Mouse (Mus musculus) midbrain, embryonic 16.5 days (tissue): Measurements from ENCODE around the gene Il1f10. TPM values are rescaled to one million over a fixed set of nuclear protein-coding genes. Genes with fewer than 3 reads are reported as not detected.

Experiments
- ATAC-seq: fragments of 200-750 bp; cut with Nextera tagmentation; 2 replicates; pipeline ENCODE4 v1.8.0; 2017; ENCODE audit warnings: moderate TSS enrichment
- H3K27ac ChIP-seq: fragments of 300-500 bp; sonication (generic); 2 replicates; pipeline ENCODE4 v1.5.1; 2014; ENCODE audit warnings: mild to moderate bottlenecking, low read length, mixed read lengths
- H3K27me3 ChIP-seq: fragments of 300-500 bp; sonication (generic); 2 replicates; pipeline ENCODE4 v1.6.1; 2014; ENCODE audit warnings: low read depth, low read length, mixed read lengths; ENCODE audit not compliant: control insufficient read depth, insufficient read depth
- H3K36me3 ChIP-seq: fragments of 300-500 bp; sonication (generic); 2 replicates; pipeline ENCODE4 v1.6.1; 2014; ENCODE audit warnings: mild to moderate bottlenecking, low read length, moderate library complexity, mixed read lengths; ENCODE audit not compliant: control insufficient read depth, insufficient read depth
- H3K4me1 ChIP-seq: fragments of 300-500 bp; sonication (generic); 2 replicates; pipeline ENCODE4 v1.6.1; 2014; ENCODE audit warnings: mild to moderate bottlenecking, low read length, mixed read lengths; ENCODE audit not compliant: control insufficient read depth, insufficient read depth
- H3K4me2 ChIP-seq: fragments of 300-500 bp; sonication (generic); 2 replicates; pipeline ENCODE4 v1.6.1; 2014; ENCODE audit warnings: mild to moderate bottlenecking, low read length, mixed read lengths
- H3K4me3 ChIP-seq: fragments of 300-500 bp; sonication (generic); 2 replicates; pipeline ENCODE4 v1.5.1; 2014; ENCODE audit warnings: low read depth, mild to moderate bottlenecking, low read length, moderate library complexity, mixed read lengths
- H3K9ac ChIP-seq: fragments of 300-500 bp; sonication (generic); 2 replicates; pipeline ENCODE4 v1.6.1; 2014; ENCODE audit warnings: low read depth, low read length, mixed read lengths
- H3K9me3 ChIP-seq: fragments of 300-500 bp; sonication (generic); replicated peaks from 2 replicates; pipeline ENCODE4 v1.6.1; 2014; ENCODE audit warnings: mild to moderate bottlenecking, low read length, mixed read lengths; ENCODE audit not compliant: control insufficient read depth, poor library complexity, severe bottlenecking
- WGBS: fragments of 180-500 bp; shearing (Covaris S2); extraction: QIAGEN DNeasy Blood & Tissue Kit; methylation state at CpG from one replicate; pipeline ENCODE4 v1.1.7; 2014; 5-methylcytosine and 5-hydroxymethylcytosine counted together
- polyA plus RNA-seq: library from polyadenylated mRNA; unstranded; fragments of >200 nt; fragmentation: Nextera tagmentation; extraction: Ambion mirVana; gene quantifications from 2 replicates; pipeline ENCODE4 v1.2.1, GENCODE M21; 2015

The Il1f10 gene
- polyA plus RNA-seq, result not detected in 2 replicates

- Histone ChIP-seq H3K27ac (no peak within 1 kb of the TSS), H3K4me1 (no peaks in the 10 kb centered on the region), H3K9ac (no peak within 1 kb of the TSS), H3K9me3 (no peaks in the 10 kb centered on the region), H3K4me3 (no peak within 1 kb of the TSS), H3K4me2 (no peak within 1 kb of the TSS), H3K27me3 (no peaks in the 10 kb centered on the region), H3K36me3 (no peaks in the 10 kb centered on the region)
- WGBS, result 85% methylated on average over 5 of the region's 5 CpGs
- ATAC-seq, result no peak
Measured at GRCm38 (mm10) chr2:24290896-24291295, at the start of gene Il1f10. Gene Il1f10, plus strand, starts transcription at chr2:24291196.

GRCm38 (mm10) chr2:24267503-24267902, 23.5 kb upstream of the Il1f10 start:
- H3K27ac ChIP-seq, result no peak overlapping the region
- no peaks in the 10 kb centered on the region for H3K27me3 ChIP-seq
- H3K9ac ChIP-seq, result no peak overlapping the region
- H3K4me1 ChIP-seq, result no peaks in the 10 kb centered on the region
- H3K4me3 ChIP-seq, result no peak overlapping the region
- ATAC-seq, result no peak
- no peaks in the 10 kb centered on the region for H3K9me3 ChIP-seq
- 83% methylated on average over 1 of the region's 1 CpGs for WGBS
- no peaks in the 10 kb centered on the region for H3K36me3 ChIP-seq
- H3K4me2 ChIP-seq, result no peak overlapping the region

- Histone ChIP-seq H3K9ac (no peak overlapping the region), H3K4me3 (no peak overlapping the region), H3K36me3 (no peaks in the 10 kb centered on the region)
Measured at GRCm38 (mm10) chr2:24273619-24274018, 17.4 kb upstream of the Il1f10 start.

GRCm38 (mm10) chr2:24275146-24275545, 15.8 kb upstream of the Il1f10 start:
- no peaks in the 10 kb centered on the region for H3K4me1 ChIP-seq
- H3K27ac ChIP-seq, result no peak overlapping the region
- H3K4me3 ChIP-seq, result no peak overlapping the region
- H3K27me3 ChIP-seq, result no peaks in the 10 kb centered on the region
- no peak overlapping the region for H3K9ac ChIP-seq
- H3K9me3 ChIP-seq, result no peaks in the 10 kb centered on the region
- no peaks in the 10 kb centered on the region for H3K36me3 ChIP-seq
- H3K4me2 ChIP-seq, result no peak overlapping the region
- WGBS, result 13% methylated on average over 1 of the region's 1 CpGs
- no peak for ATAC-seq

More at GRCm38 (mm10) chr2:24273619-24274018, 17.4 kb upstream of the Il1f10 start:
- Histone ChIP-seq H3K27me3 (no peaks in the 10 kb centered on the region), H3K9me3 (no peaks in the 10 kb centered on the region), H3K4me1 (no peaks in the 10 kb centered on the region), H3K27ac (no peak overlapping the region), H3K4me2 (no peak overlapping the region)
- WGBS, result 87% methylated on average over 2 of the region's 2 CpGs
- no peak for ATAC-seq

GRCm38 (mm10) chr2:24276654-24277053, 14.3 kb upstream of the Il1f10 start, which contains the start of gene Il1f5:
Gene Il1f5, plus strand, starts transcription at chr2:24276954.
- no peak within 1 kb of the TSS for H3K4me3 ChIP-seq
- H3K4me1 ChIP-seq, result no peaks in the 10 kb centered on the region
- H3K27ac ChIP-seq, result no peak within 1 kb of the TSS
- no peaks in the 10 kb centered on the region for H3K27me3 ChIP-seq
- ATAC-seq, result no peak
- no peaks in the 10 kb centered on the region for H3K9me3 ChIP-seq
- no peaks in the 10 kb centered on the region for H3K36me3 ChIP-seq
- H3K9ac ChIP-seq, result no peak within 1 kb of the TSS
- H3K4me2 ChIP-seq, result no peak within 1 kb of the TSS

- Histone ChIP-seq H3K4me3 (no peak overlapping the region), H3K9me3 (no peaks in the 10 kb centered on the region), H3K27me3 (no peaks in the 10 kb centered on the region), H3K27ac (no peak overlapping the region), H3K4me2 (no peak overlapping the region), H3K9ac (no peak overlapping the region), H3K36me3 (no peaks in the 10 kb centered on the region), H3K4me1 (no peaks in the 10 kb centered on the region)
- ATAC-seq, result no peak
- 78% methylated on average over 1 of the region's 1 CpGs for WGBS
Measured at GRCm38 (mm10) chr2:24294616-24295015, 3.6 kb downstream of the Il1f10 start.

- WGBS, result 10% methylated on average over 3 of the region's 3 CpGs
- Histone ChIP-seq H3K36me3 (no peaks in the 10 kb centered on the region), H3K27me3 (no peaks in the 10 kb centered on the region), H3K9me3 (no peaks in the 10 kb centered on the region), H3K4me1 (no peaks in the 10 kb centered on the region), H3K4me3 (no peak overlapping the region), H3K27ac (no peak overlapping the region), H3K4me2 (no peak overlapping the region), H3K9ac (no peak overlapping the region)
- ATAC-seq, result peak; percentile 66
Measured at GRCm38 (mm10) chr2:24296837-24297236, 5.8 kb downstream of the Il1f10 start.

GRCm38 (mm10) chr2:24311302-24312001, 20.5 kb downstream of the Il1f10 start:
- Histone ChIP-seq H3K4me3 (no peak overlapping the region), H3K27ac (no peak overlapping the region), H3K27me3 (no peaks in the 10 kb centered on the region), H3K4me2 (no peak overlapping the region), H3K4me1 (no peaks in the 10 kb centered on the region), H3K9me3 (no peaks in the 10 kb centered on the region), H3K9ac (no peak overlapping the region), H3K36me3 (no peaks in the 10 kb centered on the region)
- WGBS, result 78% methylated on average over 6 of the region's 6 CpGs
- ATAC-seq, result no peak

GRCm38 (mm10) chr2:24316919-24317318, 25.9 kb downstream of the Il1f10 start:
- Histone ChIP-seq H3K27me3 (no peaks in the 10 kb centered on the region), H3K9me3 (no peaks in the 10 kb centered on the region), H3K36me3 (no peaks in the 10 kb centered on the region), H3K4me2 (no peak overlapping the region), H3K4me1 (no peaks in the 10 kb centered on the region), H3K4me3 (no peak overlapping the region), H3K9ac (no peak overlapping the region), H3K27ac (no peak overlapping the region)
- 83% methylated on average over 1 of the region's 1 CpGs for WGBS
- no peak for ATAC-seq
